Mouse (Mus musculus): ENCODE data around the gene Fut4. TPM values are rescaled to one million over a fixed set of nuclear protein-coding genes. Genes with fewer than 3 reads are reported as not detected.
"Not testable (repeated sequence)": the region's sequence is repeated elsewhere in the genome, so short reads cannot be mapped to it uniquely, and the experiment has no call there.

The Fut4 gene
- polyA plus RNA-seq, 1 experiment from 2014 or later = 2.9 TPM

- Histone ChIP-seq H3K9ac (no peak overlapping the region), H3K27ac (no peak overlapping the region), H3K4me3 (no peak overlapping the region), H3K4me2 (no peak overlapping the region), H3K27me3 (no peaks in the 10 kb centered on the region), H3K4me1 (peaks cover 15% of the 10 kb centered on the region), H3K9me3 (no peaks in the 10 kb centered on the region), H3K36me3 (no peaks in the 10 kb centered on the region)
- 76% methylated on average over 5 of the region's 5 CpGs for WGBS
- ATAC-seq (ENCODE audit: borderline replicate concordance, extremely low read depth, low FRiP score, low TSS enrichment) = no peak
These were observed 30.6 kb downstream of the Fut4 start for GRCm38 (mm10) chr9:14721610-14722009.

- no peak overlapping the region for H3K27ac ChIP-seq
- H3K4me2 ChIP-seq = no peak overlapping the region
- H3K9ac ChIP-seq = no peak overlapping the region
- H3K36me3 ChIP-seq = no peaks in the 10 kb centered on the region
- ATAC-seq (ENCODE audit: borderline replicate concordance, extremely low read depth, low FRiP score, low TSS enrichment) = no peak
- 72% methylated on average over 2 of the region's 2 CpGs for WGBS
- no peaks in the 10 kb centered on the region for H3K27me3 ChIP-seq
- peaks cover 15% of the 10 kb centered on the region for H3K4me1 ChIP-seq
- no peak overlapping the region for H3K4me3 ChIP-seq
- no peaks in the 10 kb centered on the region for H3K9me3 ChIP-seq
These were observed 31.8 kb downstream of the Fut4 start for GRCm38 (mm10) chr9:14720384-14720783.

GRCm38 (mm10) chr9:14718332-14718691 lies 33.9 kb downstream of the Fut4 start:
- Histone ChIP-seq H3K27me3 (no peaks in the 10 kb centered on the region), H3K4me2 (peak overlapping the region; percentile 51), H3K4me1 (peaks cover 15% of the 10 kb centered on the region), H3K4me3 (peak overlapping the region; percentile 22), H3K36me3 (no peaks in the 10 kb centered on the region), H3K9ac (no peak overlapping the region; the same call in 1 of the 2 replicates), H3K9me3 (no peaks in the 10 kb centered on the region), H3K27ac (peak overlapping the region; percentile 55)
- ATAC-seq (ENCODE audit: borderline replicate concordance, extremely low read depth, low FRiP score, low TSS enrichment) = peak; percentile 74; the same call in 1 of the 2 replicates

GRCm38 (mm10) chr9:14717689-14718331 lies 34.4 kb downstream of the Fut4 start:
- Histone ChIP-seq H3K4me1 (peaks cover 15% of the 10 kb centered on the region), H3K9ac (no peak overlapping the region; the same call in 1 of the 2 replicates), H3K27ac (peak overlapping the region; percentile 55), H3K36me3 (no peaks in the 10 kb centered on the region), H3K4me2 (peak overlapping the region; percentile 51), H3K27me3 (no peaks in the 10 kb centered on the region), H3K4me3 (peak overlapping the region; percentile 22), H3K9me3 (no peaks in the 10 kb centered on the region)
- no peak for ATAC-seq (ENCODE audit: borderline replicate concordance, extremely low read depth, low FRiP score, low TSS enrichment)
- WGBS = 22% methylated on average over 14 of the region's 14 CpGs

GRCm38 (mm10) chr9:14715258-14715657 lies 36.9 kb downstream of the Fut4 start:
- Histone ChIP-seq H3K9ac (no peak overlapping the region), H3K9me3 (no peaks in the 10 kb centered on the region), H3K4me1 (peaks cover 15% of the 10 kb centered on the region), H3K4me2 (no peak overlapping the region), H3K36me3 (no peaks in the 10 kb centered on the region), H3K27ac (no peak overlapping the region), H3K4me3 (no peak overlapping the region), H3K27me3 (no peaks in the 10 kb centered on the region)
- 88% methylated on average over 15 of the region's 15 CpGs for WGBS
- no peak for ATAC-seq (ENCODE audit: borderline replicate concordance, extremely low read depth, low FRiP score, low TSS enrichment)

GRCm38 (mm10) chr9:14710910-14711309 lies 41.3 kb downstream of the Fut4 start:
- ATAC-seq (ENCODE audit: borderline replicate concordance, extremely low read depth, low FRiP score, low TSS enrichment) = no peak
- Histone ChIP-seq H3K27ac (no peak overlapping the region), H3K36me3 (no peaks in the 10 kb centered on the region), H3K9ac (no peak overlapping the region), H3K27me3 (no peaks in the 10 kb centered on the region), H3K4me1 (no peaks in the 10 kb centered on the region), H3K4me3 (no peak overlapping the region), H3K4me2 (no peak overlapping the region), H3K9me3 (no peaks in the 10 kb centered on the region)
- WGBS = 87% methylated on average over 3 of the region's 3 CpGs

- H3K4me1 ChIP-seq = no peaks in the 10 kb centered on the region
- no peak overlapping the region for H3K4me3 ChIP-seq
- no peaks in the 10 kb centered on the region for H3K27me3 ChIP-seq
- H3K27ac ChIP-seq = no peak overlapping the region
- WGBS = 61% methylated on average over 13 of the region's 13 CpGs
- H3K36me3 ChIP-seq = no peaks in the 10 kb centered on the region
- no peak for ATAC-seq (ENCODE audit: borderline replicate concordance, extremely low read depth, low FRiP score, low TSS enrichment)
- H3K9ac ChIP-seq = no peak overlapping the region
- no peaks in the 10 kb centered on the region for H3K9me3 ChIP-seq
- H3K4me2 ChIP-seq = no peak overlapping the region
These were observed 46.7 kb downstream of the Fut4 start for GRCm38 (mm10) chr9:14705321-14706162.

- H3K9ac ChIP-seq; H3K27me3 ChIP-seq; H3K9me3 ChIP-seq; H3K4me1 ChIP-seq; H3K27ac ChIP-seq; H3K4me2 ChIP-seq; H3K36me3 ChIP-seq; ATAC-seq (ENCODE audit: borderline replicate concordance, extremely low read depth, low FRiP score, low TSS enrichment); H3K4me3 ChIP-seq: not testable (repeated sequence)
- WGBS = 95% methylated on average over 1 of the region's 1 CpGs
These were observed 51.4 kb downstream of the Fut4 start for GRCm38 (mm10) chr9:14700795-14701194.

- ATAC-seq (ENCODE audit: borderline replicate concordance, extremely low read depth, low FRiP score, low TSS enrichment) = no peak
- WGBS = 40% methylated on average over 7 of the region's 7 CpGs
- H3K4me3 ChIP-seq = no peak overlapping the region
- H3K4me2 ChIP-seq = no peak overlapping the region
- H3K4me1 ChIP-seq = no peaks in the 10 kb centered on the region
- H3K9ac ChIP-seq = no peak overlapping the region
- no peaks in the 10 kb centered on the region for H3K36me3 ChIP-seq
- no peaks in the 10 kb centered on the region for H3K9me3 ChIP-seq
- H3K27me3 ChIP-seq = no peaks in the 10 kb centered on the region
- no peak overlapping the region for H3K27ac ChIP-seq
These were observed 52.9 kb downstream of the Fut4 start for GRCm38 (mm10) chr9:14699288-14699640.

- H3K27me3 ChIP-seq = no peaks in the 10 kb centered on the region
- WGBS = 51% methylated on average over 12 of the region's 12 CpGs
- no peaks in the 10 kb centered on the region for H3K4me1 ChIP-seq
- no peak overlapping the region for H3K9ac ChIP-seq
- H3K36me3 ChIP-seq = no peaks in the 10 kb centered on the region
- ATAC-seq (ENCODE audit: borderline replicate concordance, extremely low read depth, low FRiP score, low TSS enrichment) = peak; percentile 83
- H3K27ac ChIP-seq = no peak overlapping the region
- H3K4me3 ChIP-seq = no peak overlapping the region
- no peaks in the 10 kb centered on the region for H3K9me3 ChIP-seq
- H3K4me2 ChIP-seq = no peak overlapping the region
These were observed 53.5 kb downstream of the Fut4 start for GRCm38 (mm10) chr9:14698582-14699287.
